ENCODE assay signal across 8 mouse cellular contexts in the genomic region with DNA sequence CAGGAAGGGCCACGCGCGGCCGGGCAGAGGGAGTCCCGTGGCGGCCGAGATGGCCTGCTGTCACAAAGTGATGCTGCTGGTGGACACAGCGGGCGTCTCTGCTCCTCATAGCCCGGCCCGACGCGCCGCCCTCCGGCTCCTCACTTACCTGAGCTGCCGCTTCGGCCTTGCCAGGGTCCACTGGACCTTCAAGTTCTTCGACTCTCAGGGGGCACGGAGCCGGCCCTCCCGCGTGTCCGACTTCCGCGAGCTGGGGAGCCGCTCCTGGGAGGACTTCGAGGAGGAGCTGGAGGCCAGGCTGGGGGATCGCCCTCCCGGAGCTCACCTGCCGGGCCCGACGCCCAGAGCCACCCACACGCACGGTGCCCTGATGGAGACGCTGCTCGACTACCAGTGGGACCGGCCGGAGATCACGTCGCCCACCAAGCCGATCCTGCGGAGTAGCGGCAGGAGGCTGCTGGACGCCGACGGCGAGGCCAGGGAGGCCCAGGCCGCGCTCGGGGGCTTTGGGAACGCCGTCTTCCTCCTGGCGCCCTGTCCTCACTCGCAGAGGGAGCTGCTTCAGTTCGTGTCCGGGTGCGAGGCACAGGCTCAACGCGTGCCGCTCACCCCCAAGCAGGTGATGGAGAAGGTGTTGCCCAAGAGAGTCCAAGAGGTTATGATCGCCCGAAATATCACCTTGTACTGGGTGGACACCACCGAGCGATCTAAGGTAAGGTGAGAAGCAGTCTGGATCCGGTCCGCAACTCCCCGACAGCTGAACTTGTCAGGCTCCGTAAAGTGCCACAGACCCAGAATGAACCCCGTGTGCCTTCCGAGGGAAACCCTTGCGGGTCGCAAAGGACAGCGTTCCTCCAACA. TPM values are rescaled to one million over a fixed set of nuclear protein-coding genes. Genes with fewer than 3 reads are reported as not detected.
A peak's percentile ranks its signal among the peaks of the same experiment; 100 is the strongest.
DNase-seq lines count a peak whose midpoint lies in the region; ATAC-seq and TF ChIP-seq lines count a peak whose summit lies in the region.

No protein-coding gene starts in this region.

- TF ChIP-seq POLR2A in ES-Bruce4 (IDR thresholded peaks at IDR 0.05; ENCODE audit: insufficient read depth, low read length): no peak
- no peak for TF ChIP-seq POLR2A in embryonic fibroblast, embryonic 13.5 days (IDR thresholded peaks at IDR 0.05; ENCODE audit: low read depth, low read length)

- ATAC-seq in heart, embryonic 12.5 days (ENCODE audit: insufficient number of reproducible peaks, low FRiP score): peak; percentile 40; the same call in 1 of the 2 replicates
- ATAC-seq in limb, embryonic 12.5 days (ENCODE audit: insufficient number of reproducible peaks, insufficient read depth, low FRiP score, low TSS enrichment, low read depth): peak; percentile 33; the same call in 1 of the 2 replicates
- ATAC-seq in neural tube, embryonic 14.5 days (ENCODE audit: low read depth): peak; percentile 15

- H3K9ac ChIP-seq in heart, embryonic 12.5 days: peak overlapping the region; percentile 90
- H3K9ac ChIP-seq in ES-Bruce4 (ENCODE audit: low read depth, poor library complexity, severe bottlenecking): peak overlapping the region; percentile 84
- H3K9ac ChIP-seq in limb, embryonic 12.5 days (replicated peaks): peak overlapping the region; percentile 87
- H3K9ac ChIP-seq in neural tube, embryonic 14.5 days (replicated peaks; ENCODE audit: low read depth, low read length): peak overlapping the region; percentile 61

- TF ChIP-seq CTCF in ES-Bruce4 (IDR thresholded peaks at IDR 0.05; ENCODE audit: low read depth, low read length): no peak
- TF ChIP-seq CTCF in embryonic fibroblast, embryonic 13.5 days (IDR thresholded peaks at IDR 0.05; ENCODE audit: borderline replicate concordance, insufficient read depth, low read length): no peak

- H3K27ac ChIP-seq in heart, embryonic 12.5 days (ENCODE audit: poor library complexity, severe bottlenecking): no peak overlapping the region
- peak overlapping the region; percentile 59 for H3K27ac ChIP-seq in ES-Bruce4 (ENCODE audit: insufficient read depth, low read length)
- no peak overlapping the region for H3K27ac ChIP-seq in embryonic fibroblast, embryonic 13.5 days (ENCODE audit: insufficient read depth, low read length)
- H3K27ac ChIP-seq in limb, embryonic 12.5 days: peak overlapping the region; percentile 58
- no peak overlapping the region for H3K27ac ChIP-seq in neural tube, embryonic 14.5 days (ENCODE audit: low read depth, low read length)

- WGBS in heart, embryonic 12.5 days: under 1% methylated on average over 73 of the region's 73 CpGs
- WGBS in limb, embryonic 12.5 days: under 1% methylated on average over 73 of the region's 73 CpGs
- WGBS in neural tube, embryonic 14.5 days: under 1% methylated on average over 64 of the region's 73 CpGs

- H3K4me1 ChIP-seq in heart, embryonic 12.5 days (replicated peaks): peaks cover 19% of the 10 kb centered on the region
- H3K4me1 ChIP-seq in ES-Bruce4 (ENCODE audit: control insufficient read depth, insufficient read depth, low read length): no peaks in the 10 kb centered on the region
- no peaks in the 10 kb centered on the region for H3K4me1 ChIP-seq in embryonic fibroblast, embryonic 13.5 days (ENCODE audit: control insufficient read depth, insufficient read depth, low read length)
- H3K4me1 ChIP-seq in limb, embryonic 12.5 days (replicated peaks): peaks cover 28% of the 10 kb centered on the region
- 0 out of 2 replicates have a peak, but pooled peaks cover 5% of the 10 kb centered on the region for H3K4me1 ChIP-seq in neural tube, embryonic 14.5 days (ENCODE audit: control insufficient read depth, insufficient read depth, low read length)

- no peaks in the 10 kb centered on the region for H3K9me3 ChIP-seq in heart, embryonic 12.5 days (replicated peaks)
- H3K9me3 ChIP-seq in ES-Bruce4 (replicated peaks; ENCODE audit: control insufficient read depth, insufficient read depth, low read length, poor library complexity, severe bottlenecking): no peaks in the 10 kb centered on the region
- H3K9me3 ChIP-seq in limb, embryonic 12.5 days: no peaks in the 10 kb centered on the region
- no peaks in the 10 kb centered on the region for H3K9me3 ChIP-seq in neural tube, embryonic 14.5 days (ENCODE audit: control insufficient read depth, low read length)

- intact Hi-C loops in heart, postnatal 25 days (cut with DNase I): loop anchor here (5.0 kb wide), 1 partner anchor 67 kb away; no protein-coding TSS in a partner anchor

- peak overlapping the region; percentile 96 for H3K4me2 ChIP-seq in heart, embryonic 12.5 days
- peak overlapping the region; percentile 78 for H3K4me2 ChIP-seq in limb, embryonic 12.5 days
- H3K4me2 ChIP-seq in neural tube, embryonic 14.5 days (ENCODE audit: low read depth, low read length): peak overlapping the region; percentile 100

- no peaks in the 10 kb centered on the region for H3K27me3 ChIP-seq in heart, embryonic 12.5 days (replicated peaks)
- H3K27me3 ChIP-seq in ES-Bruce4 (ENCODE audit: control insufficient read depth, insufficient read depth, low read length, poor library complexity, severe bottlenecking): no peaks in the 10 kb centered on the region
- peaks cover 3% of the 10 kb centered on the region; the same call in 1 of the 2 replicates for H3K27me3 ChIP-seq in limb, embryonic 12.5 days
- no peaks in the 10 kb centered on the region for H3K27me3 ChIP-seq in neural tube, embryonic 14.5 days (ENCODE audit: control insufficient read depth, insufficient read depth, low read length)

- no peak for TF ChIP-seq EP300 in ES-Bruce4 (IDR thresholded peaks at IDR 0.05; ENCODE audit: insufficient read depth, low read depth, low read length)

- peaks cover under 1% of the 10 kb centered on the region for H3K36me3 ChIP-seq in heart, embryonic 12.5 days
- peaks cover 26% of the 10 kb centered on the region for H3K36me3 ChIP-seq in ES-Bruce4 (ENCODE audit: control insufficient read depth, insufficient read depth, low read length, poor library complexity, severe bottlenecking)
- H3K36me3 ChIP-seq in limb, embryonic 12.5 days: peaks cover 10% of the 10 kb centered on the region; the same call in 1 of the 2 replicates
- H3K36me3 ChIP-seq in neural tube, embryonic 14.5 days (ENCODE audit: control insufficient read depth, insufficient read depth, low read length): no peaks in the 10 kb centered on the region

- peak overlapping the region; percentile 90 for H3K4me3 ChIP-seq in heart, embryonic 12.5 days
- peak overlapping the region; percentile 92 for H3K4me3 ChIP-seq in ES-Bruce4 (ENCODE audit: low read depth, low read length)
- peak overlapping the region; percentile 59 for H3K4me3 ChIP-seq in embryonic fibroblast, embryonic 13.5 days (ENCODE audit: insufficient read depth, low read length)
- peak overlapping the region; percentile 92 for H3K4me3 ChIP-seq in limb, embryonic 12.5 days (replicated peaks)
- peak overlapping the region; percentile 76 for H3K4me3 ChIP-seq in neural tube, embryonic 14.5 days (ENCODE audit: low read depth, low read length)

- no peak for DNase-seq in heart, postnatal 25 days (ENCODE audit: low spot score)
- no peak for DNase-seq in ovary, postnatal 10 days (ENCODE audit: low spot score)
- no peak for DNase-seq in kidney, postnatal 36 days

RNA-seq across cellular contexts. Expression of a gene that starts 0.5 kb away (rescaled TPM):
- 7.7 and 8.5 TPM in 2 replicates for polyA plus RNA-seq in heart, embryonic 12.5 days (2016; fragmentation: Nextera tagmentation; extraction: Ambion mirVana)
- under 1 TPM; 0.13 to 0.22 TPM for total RNA-seq in heart, postnatal 25 days (2021)
- polyA plus RNA-seq in ES-Bruce4 (2011; ENCODE audit: insufficient read depth, insufficient read length, low read depth, missing spikeins): 36.7 and 41.1 TPM in 2 replicates
- polyA plus RNA-seq in embryonic fibroblast, embryonic 13.5 days (2011; ENCODE audit: insufficient read length, low read depth, missing spikeins): 5.5 and 7.3 TPM in 2 replicates
- 14.2 and 16.6 TPM in 2 replicates for polyA plus RNA-seq in limb, embryonic 12.5 days (2016; fragmentation: Nextera tagmentation; extraction: Ambion mirVana)
- polyA plus RNA-seq in neural tube, embryonic 14.5 days (2014; fragmentation: Nextera tagmentation; extraction: Ambion mirVana): 0.98 and 1.4 TPM in 2 replicates

RNA-seq across cellular contexts. Expression of a gene that starts 43.1 kb away (rescaled TPM):
- polyA plus RNA-seq in heart, embryonic 12.5 days (2016; fragmentation: Nextera tagmentation; extraction: Ambion mirVana): 0.14 TPM in 1 of 2 replicates, not detected in the other
- not detected for total RNA-seq in heart, postnatal 25 days (2021)
- polyA plus RNA-seq in ES-Bruce4 (2011; ENCODE audit: insufficient read depth, insufficient read length, low read depth, missing spikeins): 0.46 TPM in 1 of 2 replicates, not detected in the other
- polyA plus RNA-seq in embryonic fibroblast, embryonic 13.5 days (2011; ENCODE audit: insufficient read length, low read depth, missing spikeins): not detected in 2 replicates
- polyA plus RNA-seq in limb, embryonic 12.5 days (2016; fragmentation: Nextera tagmentation; extraction: Ambion mirVana): 0.15 TPM in 1 of 2 replicates, not detected in the other
- 3.9 and 4.0 TPM in 2 replicates for polyA plus RNA-seq in neural tube, embryonic 14.5 days (2014; fragmentation: Nextera tagmentation; extraction: Ambion mirVana)

RNA-seq across cellular contexts. Expression of a gene that starts 55.0 kb away (rescaled TPM):
- polyA plus RNA-seq in heart, embryonic 12.5 days (2016; fragmentation: Nextera tagmentation; extraction: Ambion mirVana): 4.0 and 4.1 TPM in 2 replicates
- total RNA-seq in heart, postnatal 25 days (2021): 1 to 10 TPM; 1.7 to 1.8 TPM
- polyA plus RNA-seq in ES-Bruce4 (2011; ENCODE audit: insufficient read depth, insufficient read length, low read depth, missing spikeins): 4.1 and 5.1 TPM in 2 replicates
- 3.5 and 5.3 TPM in 2 replicates for polyA plus RNA-seq in embryonic fibroblast, embryonic 13.5 days (2011; ENCODE audit: insufficient read length, low read depth, missing spikeins)
- polyA plus RNA-seq in limb, embryonic 12.5 days (2016; fragmentation: Nextera tagmentation; extraction: Ambion mirVana): 10.9 and 11.1 TPM in 2 replicates
- polyA plus RNA-seq in neural tube, embryonic 14.5 days (2014; fragmentation: Nextera tagmentation; extraction: Ambion mirVana): 1.3 and 2.3 TPM in 2 replicates

Comparison
In these comparisons a context has a peak if more than half of its experiments do, and no peak if none do; other contexts are left out.
1. H3K27ac ChIP-seq: peak in ES-Bruce4 (single experiment) and limb, embryonic 12.5 days (single experiment); none in heart, embryonic 12.5 days (single experiment), embryonic fibroblast, embryonic 13.5 days (single experiment) and neural tube, embryonic 14.5 days (single experiment).
2. Peak in every context shown above with its lines, with median percentiles within 50 percentile points of each other: ATAC-seq, H3K4me2 ChIP-seq, H3K4me3 ChIP-seq and H3K9ac ChIP-seq.